Mouse (Mus musculus) skeletal muscle tissue, adult 2 months (tissue): Measurements from ENCODE around the gene Numbl.

Source experiments
- DNase-seq: peaks from one replicate; pipeline ENCODE4 v3.0.0-alpha.2; 2012; ENCODE audit warnings: low read depth, low spot score

Gene Numbl

GRCm38 (mm10) chr7:27251946-27252345 lies 6.3 kb upstream of the Numbl start:
- DNase-seq = no peak

- no peak for DNase-seq
Measured at GRCm38 (mm10) chr7:27255721-27256120, 2.5 kb upstream of the Numbl start.

GRCm38 (mm10) chr7:27257046-27257851 lies 984 bp upstream of the Numbl start:
- DNase-seq = no peak

GRCm38 (mm10) chr7:27257852-27258204 lies 405 bp upstream of the Numbl start:
- DNase-seq = no peak

GRCm38 (mm10) chr7:27259271-27259721 lies 1.1 kb downstream of the Numbl start:
- DNase-seq = no peak

GRCm38 (mm10) chr7:27259771-27260170 lies 1.5 kb downstream of the Numbl start:
- no peak for DNase-seq

GRCm38 (mm10) chr7:27260856-27261255 lies 2.6 kb downstream of the Numbl start:
- no peak for DNase-seq

- no peak for DNase-seq
Measured at GRCm38 (mm10) chr7:27261888-27262287, 3.7 kb downstream of the Numbl start.

- no peak for DNase-seq
Measured at GRCm38 (mm10) chr7:27264761-27265160, 6.5 kb downstream of the Numbl start.

- DNase-seq = no peak
Measured at GRCm38 (mm10) chr7:27266515-27267128, 8.4 kb downstream of the Numbl start.

- DNase-seq = no peak
Measured at GRCm38 (mm10) chr7:27271423-27271822, 13.2 kb downstream of the Numbl start.

GRCm38 (mm10) chr7:27273739-27274351 lies 15.6 kb downstream of the Numbl start:
- DNase-seq = no peak

GRCm38 (mm10) chr7:27274916-27275315 lies 16.7 kb downstream of the Numbl start:
- no peak for DNase-seq

- DNase-seq = no peak
Measured at GRCm38 (mm10) chr7:27276021-27276420, 17.8 kb downstream of the Numbl start.

- DNase-seq = no peak
Measured at GRCm38 (mm10) chr7:27277191-27277590, 19.0 kb downstream of the Numbl start.

GRCm38 (mm10) chr7:27281717-27282116 lies 23.5 kb downstream of the Numbl start:
- no peak for DNase-seq

GRCm38 (mm10) chr7:27282225-27282624 lies 24.0 kb downstream of the Numbl start:
- no peak for DNase-seq

GRCm38 (mm10) chr7:27284865-27285697 lies 26.8 kb downstream of the Numbl start:
- peak; percentile 73 for DNase-seq

GRCm38 (mm10) chr7:27285698-27286066 lies 27.4 kb downstream of the Numbl start:
- peak; percentile 50 for DNase-seq

GRCm38 (mm10) chr7:27288732-27289131 lies 30.5 kb downstream of the Numbl start:
- DNase-seq = no peak

GRCm38 (mm10) chr7:27290555-27290954 lies 32.3 kb downstream of the Numbl start:
- DNase-seq = no peak
